39 mouse cellular contexts compared by ENCODE assay signal in genomic region chr2:130157231-130158087, GRCm38 (mm10). TPM values are rescaled to one million over a fixed set of nuclear protein-coding genes. Genes with fewer than 3 reads are reported as not detected.
DNase-seq lines count a peak whose midpoint lies in the region; ATAC-seq and TF ChIP-seq lines count a peak whose summit lies in the region.
"Had no signal": no experiment of that assay in that cellular context is flagged by ENCODE, and none has a peak within 500 bp of the region (broad histone marks: within the 10 kb centered on the region; RNA-seq: fewer than 3 reads in every experiment).

No protein-coding gene starts in this region.

- no peaks in the 10 kb centered on the region for H3K27me3 ChIP-seq in kidney, embryonic 16.5 days (ENCODE audit: insufficient read depth, low read length)
- no peaks in the 10 kb centered on the region for H3K27me3 ChIP-seq in forebrain, embryonic 16.5 days (replicated peaks; ENCODE audit: control insufficient read depth, insufficient read depth, low read length)
- H3K27me3 ChIP-seq in midbrain, postnatal 0 days (ENCODE audit: insufficient read depth, low read length): no peaks in the 10 kb centered on the region
- no peaks in the 10 kb centered on the region for H3K27me3 ChIP-seq in hindbrain, embryonic 10.5 days (ENCODE audit: insufficient read depth, poor library complexity, severe bottlenecking)
- H3K27me3 ChIP-seq: embryonic facial prominence, embryonic 13.5 days; hindbrain, embryonic 15.5 days; kidney, embryonic 15.5 days; limb, embryonic 15.5 days; liver, embryonic 13.5 days; neural tube, embryonic 15.5 days had no signal

- no peaks in the 10 kb centered on the region for H3K4me1 ChIP-seq in kidney, embryonic 16.5 days (ENCODE audit: insufficient read depth, low read length)
- peaks cover 6% of the 10 kb centered on the region; the same call in 1 of the 2 replicates for H3K4me1 ChIP-seq in forebrain, embryonic 16.5 days (replicated peaks; ENCODE audit: control insufficient read depth, insufficient read depth, low read length)
- H3K4me1 ChIP-seq in midbrain, postnatal 0 days (ENCODE audit: insufficient read depth, low read length): no peaks in the 10 kb centered on the region; the same call in 1 of the 2 replicates
- H3K4me1 ChIP-seq in hindbrain, embryonic 10.5 days (replicated peaks): peaks cover 26% of the 10 kb centered on the region
- H3K4me1 ChIP-seq: embryonic facial prominence, embryonic 13.5 days; heart, embryonic 12.5 days; kidney, embryonic 15.5 days; limb, embryonic 15.5 days; neural tube, embryonic 15.5 days had no signal

- H3K9ac ChIP-seq in kidney, embryonic 16.5 days (replicated peaks; ENCODE audit: low read length): no peak overlapping the region
- H3K9ac ChIP-seq in forebrain, embryonic 16.5 days (replicated peaks; ENCODE audit: low read depth, low read length): no peak overlapping the region
- no peak overlapping the region for H3K9ac ChIP-seq in midbrain, postnatal 0 days (replicated peaks; ENCODE audit: low read length, poor library complexity, severe bottlenecking)
- H3K9ac ChIP-seq: embryonic facial prominence, embryonic 13.5 days; heart, embryonic 12.5 days; hindbrain, embryonic 15.5 days; kidney, embryonic 15.5 days; limb, embryonic 15.5 days; liver, embryonic 13.5 days; neural tube, embryonic 15.5 days had no signal

- H3K9me3 ChIP-seq in kidney, embryonic 16.5 days (ENCODE audit: low read length): no peaks in the 10 kb centered on the region
- no peaks in the 10 kb centered on the region for H3K9me3 ChIP-seq in forebrain, embryonic 16.5 days (ENCODE audit: control insufficient read depth, low read length)
- no peaks in the 10 kb centered on the region for H3K9me3 ChIP-seq in midbrain, postnatal 0 days (ENCODE audit: low read length)
- H3K9me3 ChIP-seq in hindbrain, embryonic 10.5 days: no peaks in the 10 kb centered on the region
- H3K9me3 ChIP-seq: embryonic facial prominence, embryonic 13.5 days; heart, embryonic 12.5 days; hindbrain, embryonic 15.5 days; kidney, embryonic 15.5 days; limb, embryonic 15.5 days; liver, embryonic 13.5 days; megakaryocyte, embryonic 14.5 days; neural tube, embryonic 15.5 days had no signal

- 0 out of 2 replicates have a peak, but pooled peaks have one; percentile 31 for ATAC-seq in kidney, embryonic 16.5 days (ENCODE audit: low FRiP score, low TSS enrichment)
- 0 out of 2 replicates have a peak, but pooled peaks have one; percentile 18 for ATAC-seq in erythroid progenitor cell, adult 5-6 weeks (replicated peaks; ENCODE audit: low FRiP score, poor library complexity, severe bottlenecking)
- ATAC-seq in forebrain, embryonic 16.5 days: peak; percentile 78
- no peak for ATAC-seq in midbrain, postnatal 0 days (ENCODE audit: low FRiP score)
- ATAC-seq: CD4-positive, CD25-positive, alpha-beta regulatory T cell, adult 4 months; inflammation-experienced regulatory T-cells, adult 6 months; lung, postnatal 0 days had no signal

- no peak overlapping the region for H3K27ac ChIP-seq in kidney, embryonic 16.5 days (ENCODE audit: low read length)
- peak overlapping the region; percentile 58 for H3K27ac ChIP-seq in forebrain, embryonic 16.5 days (ENCODE audit: low read length)
- H3K27ac ChIP-seq in midbrain, postnatal 0 days (ENCODE audit: low read depth, low read length): peak overlapping the region; percentile 32
- no peak overlapping the region for H3K27ac ChIP-seq in hindbrain, embryonic 10.5 days
- H3K27ac ChIP-seq: embryonic facial prominence, embryonic 13.5 days; heart, adult 2 months; hindbrain, embryonic 15.5 days; kidney, embryonic 15.5 days; layer of hippocampus, adult 2 months; limb, embryonic 15.5 days; liver, embryonic 13.5 days; neural tube, embryonic 15.5 days had no signal

- WGBS in kidney, embryonic 16.5 days: 77% methylated on average over 14 of the region's 14 CpGs
- WGBS in forebrain, embryonic 16.5 days: 47% methylated on average over 14 of the region's 14 CpGs
- 47% methylated on average over 14 of the region's 14 CpGs for WGBS in midbrain, postnatal 0 days
- WGBS in hindbrain, embryonic 10.5 days: 57% methylated on average over 14 of the region's 14 CpGs

- DNase-seq in kidney, adult 11 months: no peak
- DNase-seq in midbrain, postnatal 0 days (ENCODE audit: low spot score): no peak
- no peak for DNase-seq in left cerebral cortex, adult 18-20 months (ENCODE audit: low spot score in 2 of 2)
- no peak for DNase-seq in hindbrain, embryonic 10.5 days (ENCODE audit: low spot score)
- DNase-seq: adrenal gland, postnatal 25 days; cerebellum, adult 18-20 months; cerebellum, postnatal 10 days; gastrocnemius, postnatal 36 days; heart, adult 2 months; kidney, adult 18-20 months; kidney, postnatal 36 days; left cerebral cortex, postnatal 4 days; liver, embryonic 13.5 days; lung, adult 18-20 months; lung, postnatal 4 days; right cerebral cortex, adult 18-20 months; right cerebral cortex, postnatal 4 days; thymus, adult 2 months; thymus, postnatal 36 days had no signal

- H3K4me3 ChIP-seq in kidney, embryonic 16.5 days (ENCODE audit: low read length): no peak overlapping the region
- no peak overlapping the region for H3K4me3 ChIP-seq in forebrain, embryonic 16.5 days (replicated peaks; ENCODE audit: low read length)
- no peak overlapping the region for H3K4me3 ChIP-seq in midbrain, postnatal 0 days (ENCODE audit: low read depth, low read length)
- H3K4me3 ChIP-seq in hindbrain, embryonic 10.5 days: no peak overlapping the region
- H3K4me3 ChIP-seq: embryonic facial prominence, embryonic 13.5 days; heart, adult 2 months; heart, embryonic 12.5 days; hindbrain, embryonic 15.5 days; kidney, embryonic 15.5 days; layer of hippocampus, adult 2 months; limb, embryonic 15.5 days; liver, embryonic 13.5 days; megakaryocyte, embryonic 14.5 days; neural tube, embryonic 15.5 days had no signal

- no peaks in the 10 kb centered on the region for H3K36me3 ChIP-seq in kidney, embryonic 16.5 days (ENCODE audit: insufficient read depth, low read length)
- H3K36me3 ChIP-seq in forebrain, embryonic 16.5 days (ENCODE audit: control insufficient read depth, insufficient read depth): no peaks in the 10 kb centered on the region
- H3K36me3 ChIP-seq in midbrain, postnatal 0 days (ENCODE audit: insufficient read depth, low read length): no peaks in the 10 kb centered on the region
- H3K36me3 ChIP-seq in hindbrain, embryonic 10.5 days: no peaks in the 10 kb centered on the region
- H3K36me3 ChIP-seq: embryonic facial prominence, embryonic 13.5 days; heart, embryonic 12.5 days; hindbrain, embryonic 15.5 days; kidney, embryonic 15.5 days; liver, embryonic 13.5 days; neural tube, embryonic 15.5 days had no signal

- TF ChIP-seq CTCF in midbrain, postnatal 0 days (IDR thresholded peaks at IDR 0.05): no peak

- H3K4me2 ChIP-seq in kidney, embryonic 16.5 days (replicated peaks; ENCODE audit: low read depth, low read length): no peak overlapping the region
- H3K4me2 ChIP-seq in forebrain, embryonic 16.5 days (ENCODE audit: low read length): no peak overlapping the region
- H3K4me2 ChIP-seq in midbrain, postnatal 0 days (ENCODE audit: low read depth, low read length, poor library complexity, severe bottlenecking): no peak overlapping the region
- H3K4me2 ChIP-seq: embryonic facial prominence, embryonic 13.5 days; heart, embryonic 12.5 days; hindbrain, embryonic 15.5 days; kidney, embryonic 15.5 days; limb, embryonic 15.5 days; liver, embryonic 13.5 days; neural tube, embryonic 15.5 days had no signal

RNA-seq across cellular contexts. Expression of gene Snrpb, which starts 21.7 kb away (rescaled TPM):
- 687 and 730 TPM in 2 replicates for polyA plus RNA-seq in kidney, embryonic 16.5 days (2015; fragmentation: Nextera tagmentation; extraction: Ambion mirVana)
- total RNA-seq in erythroid progenitor cell, adult 5-6 weeks (2015; ENCODE audit: low replicate concordance): 85.1 and 112 TPM in 2 replicates
- 53.6 and 69.1 TPM in 2 replicates for total RNA-seq in erythroid progenitor cell, adult 5-6 weeks (2017; ENCODE audit: low replicate concordance)
- 418 TPM in 2 replicates for polyA plus RNA-seq in forebrain, embryonic 16.5 days (2015; fragmentation: Nextera tagmentation; extraction: Ambion mirVana)
- 227 and 250 TPM in 2 replicates for total RNA-seq in midbrain, postnatal 0 days (2014; rRNA removed)
- polyA plus RNA-seq in midbrain, postnatal 0 days (2015; fragmentation: Nextera tagmentation; extraction: Ambion mirVana): 269 and 274 TPM in 2 replicates
- total RNA-seq in left cerebral cortex, adult 18-20 months (2021): 100 to 1,000 TPM; 110 to 119 TPM
- 876 and 909 TPM in 2 replicates for polyA plus RNA-seq in hindbrain, embryonic 10.5 days (2016; fragmentation: Nextera tagmentation; extraction: Ambion mirVana)

RNA-seq across cellular contexts. Expression of gene Tmc2, which starts 37.5 kb away (rescaled TPM):
- not detected in 2 replicates for polyA plus RNA-seq in kidney, embryonic 16.5 days (2015; fragmentation: Nextera tagmentation; extraction: Ambion mirVana)
- total RNA-seq in erythroid progenitor cell, adult 5-6 weeks (2015; ENCODE audit: low replicate concordance): not detected in 2 replicates
- not detected in 2 replicates for total RNA-seq in erythroid progenitor cell, adult 5-6 weeks (2017; ENCODE audit: low replicate concordance)
- not detected in 2 replicates for polyA plus RNA-seq in forebrain, embryonic 16.5 days (2015; fragmentation: Nextera tagmentation; extraction: Ambion mirVana)
- not detected in 2 replicates for total RNA-seq in midbrain, postnatal 0 days (2014; rRNA removed)
- not detected in 2 replicates for polyA plus RNA-seq in midbrain, postnatal 0 days (2015; fragmentation: Nextera tagmentation; extraction: Ambion mirVana)
- not detected for total RNA-seq in left cerebral cortex, adult 18-20 months (2021)
- not detected in 2 replicates for polyA plus RNA-seq in hindbrain, embryonic 10.5 days (2016; fragmentation: Nextera tagmentation; extraction: Ambion mirVana)
- total RNA-seq: adrenal gland, adult 18-20 months; adrenal gland, postnatal 25 days; common myeloid progenitor, adult 5-6 weeks; gastrocnemius, postnatal 36 days; heart, adult 2 months; hematopoietic stem cell, adult 5-6 weeks; layer of hippocampus, postnatal 14 days; left cerebral cortex, postnatal 4 days had no signal
- polyA plus RNA-seq: CD4-positive, CD25-positive, alpha-beta regulatory T cell, adult 4 months; embryonic facial prominence, embryonic 13.5 days; heart, adult 2 months; heart, embryonic 12.5 days; heart, postnatal 0 days; hindbrain, embryonic 15.5 days; inflammation-experienced regulatory T-cells, adult 6 months; kidney, embryonic 15.5 days; limb, embryonic 15.5 days; liver, embryonic 13.5 days; lung, postnatal 0 days; neural tube, embryonic 15.5 days; spleen, adult 2 months; thymus, adult 2 months had no signal

RNA-seq across cellular contexts. Expression of gene Tgm6, which starts 45.2 kb away (rescaled TPM):
- polyA plus RNA-seq in kidney, embryonic 16.5 days (2015; fragmentation: Nextera tagmentation; extraction: Ambion mirVana): not detected in 2 replicates
- not detected in 2 replicates for total RNA-seq in erythroid progenitor cell, adult 5-6 weeks (2015; ENCODE audit: low replicate concordance)
- total RNA-seq in erythroid progenitor cell, adult 5-6 weeks (2017; ENCODE audit: low replicate concordance): not detected in 2 replicates
- polyA plus RNA-seq in forebrain, embryonic 16.5 days (2015; fragmentation: Nextera tagmentation; extraction: Ambion mirVana): 0.10 and 0.11 TPM in 2 replicates
- total RNA-seq in midbrain, postnatal 0 days (2014; rRNA removed): 0.27 and 0.28 TPM in 2 replicates
- 0.31 and 0.36 TPM in 2 replicates for polyA plus RNA-seq in midbrain, postnatal 0 days (2015; fragmentation: Nextera tagmentation; extraction: Ambion mirVana)
- under 1 TPM; 0.09 to 0.12 TPM for total RNA-seq in left cerebral cortex, adult 18-20 months (2021)
- polyA plus RNA-seq in hindbrain, embryonic 10.5 days (2016; fragmentation: Nextera tagmentation; extraction: Ambion mirVana): not detected in 2 replicates
- total RNA-seq: adrenal gland, adult 18-20 months; adrenal gland, postnatal 25 days; common myeloid progenitor, adult 5-6 weeks; gastrocnemius, postnatal 36 days; heart, adult 2 months; hematopoietic stem cell, adult 5-6 weeks had no signal
- polyA plus RNA-seq: CD4-positive, CD25-positive, alpha-beta regulatory T cell, adult 4 months; heart, adult 2 months; heart, embryonic 12.5 days; heart, postnatal 0 days; hindbrain, embryonic 15.5 days; inflammation-experienced regulatory T-cells, adult 6 months; kidney, embryonic 15.5 days; liver, embryonic 13.5 days; lung, postnatal 0 days; spleen, adult 2 months had no signal

Comparison
In these comparisons a context has a peak if more than half of its experiments do, and no peak if none do; other contexts are left out.
1. H3K27ac ChIP-seq: peak in forebrain, embryonic 16.5 days (single experiment) and midbrain, postnatal 0 days (single experiment); none in kidney, embryonic 16.5 days (single experiment) and hindbrain, embryonic 10.5 days (single experiment).